Comparison of ENCODE assay signal across 17 mouse cellular contexts in genomic region chr4:107094484-107095187, GRCm38 (mm10). TPM values are rescaled to one million over a fixed set of nuclear protein-coding genes. Genes with fewer than 3 reads are reported as not detected.
DNase-seq lines count a peak whose midpoint lies in the region; ATAC-seq and TF ChIP-seq lines count a peak whose summit lies in the region.
"Had no signal": no experiment of that assay in that cellular context is flagged by ENCODE, and none has a peak within 500 bp of the region (broad histone marks: within the 10 kb centered on the region; RNA-seq: fewer than 3 reads in every experiment).

No protein-coding gene starts in this region.

- dilution Hi-C loops in CH12.LX (cut with MboI; ENCODE audit: extremely low pct_ligation_motif_present, extremely low pct_unique_long_range_greater_than_20kb, low sequenced_read_pairs) = no loop called here

- TF ChIP-seq RAD21 in CH12.LX (IDR thresholded peaks at IDR 0.05; ENCODE audit: low read depth, low read length) = no peak

- no peak overlapping the region for H3K27ac ChIP-seq in hindbrain, embryonic 11.5 days (ENCODE audit: low read depth, low read length)
- H3K27ac ChIP-seq in hindbrain, embryonic 16.5 days (ENCODE audit: low read depth, low read length) = no peak overlapping the region
- peak overlapping the region; percentile 62 for H3K27ac ChIP-seq in CH12.LX (ENCODE audit: insufficient read depth, low read depth)
- no peak overlapping the region for H3K27ac ChIP-seq in intestine, embryonic 16.5 days (ENCODE audit: low read length)
- H3K27ac ChIP-seq: embryonic facial prominence, embryonic 12.5 days; liver, embryonic 15.5 days had no signal

- no peak overlapping the region for H3K4me3 ChIP-seq in hindbrain, embryonic 11.5 days (ENCODE audit: low read depth, low read length)
- no peak overlapping the region for H3K4me3 ChIP-seq in hindbrain, embryonic 16.5 days (ENCODE audit: low read length)
- H3K4me3 ChIP-seq in CH12.LX (replicated peaks in 1 of 3; ENCODE audit: low read depth in 2 of 3, low read length in 2 of 3, poor library complexity in 1 of 3) = peak overlapping the region; percentile 33 to 59 (median 47)
- H3K4me3 ChIP-seq in intestine, embryonic 16.5 days (ENCODE audit: low read length) = no peak overlapping the region
- H3K4me3 ChIP-seq: embryonic facial prominence, embryonic 12.5 days; liver, embryonic 15.5 days had no signal

- TF ChIP-seq POLR2A in CH12.LX (IDR thresholded peaks at IDR 0.05; ENCODE audit: low read depth, low read length) = peak; percentile 75

- ATAC-seq in hindbrain, embryonic 11.5 days (ENCODE audit: low FRiP score) = no peak
- ATAC-seq in hindbrain, embryonic 16.5 days = no peak
- ATAC-seq in intestine, embryonic 16.5 days = peak; percentile 58

- H3K4me2 ChIP-seq in hindbrain, embryonic 11.5 days (replicated peaks; ENCODE audit: low read depth, low read length) = no peak overlapping the region
- no peak overlapping the region for H3K4me2 ChIP-seq in hindbrain, embryonic 16.5 days (ENCODE audit: low read length)
- H3K4me2 ChIP-seq in CH12.LX (ENCODE audit: insufficient read depth, low read depth, poor library complexity, severe bottlenecking) = peak overlapping the region; percentile 25
- no peak overlapping the region for H3K4me2 ChIP-seq in intestine, embryonic 16.5 days (ENCODE audit: low read depth, low read length)
- H3K4me2 ChIP-seq: embryonic facial prominence, embryonic 12.5 days; liver, embryonic 15.5 days had no signal

- no peaks in the 10 kb centered on the region for H3K9me3 ChIP-seq in hindbrain, embryonic 11.5 days (ENCODE audit: control insufficient read depth, low read length)
- no peaks in the 10 kb centered on the region for H3K9me3 ChIP-seq in hindbrain, embryonic 16.5 days (ENCODE audit: control insufficient read depth, low read length)
- H3K9me3 ChIP-seq in CH12.LX (replicated peaks; ENCODE audit: low read length) = no peaks in the 10 kb centered on the region
- no peaks in the 10 kb centered on the region for H3K9me3 ChIP-seq in intestine, embryonic 16.5 days (ENCODE audit: control insufficient read depth, low read length)
- H3K9me3 ChIP-seq: embryonic facial prominence, embryonic 12.5 days; liver, embryonic 15.5 days had no signal

- no peak overlapping the region for H3K9ac ChIP-seq in hindbrain, embryonic 11.5 days (ENCODE audit: low read depth, low read length)
- H3K9ac ChIP-seq in hindbrain, embryonic 16.5 days (ENCODE audit: low read depth, low read length) = no peak overlapping the region
- H3K9ac ChIP-seq in CH12.LX (ENCODE audit: insufficient read depth, low read depth) = peak overlapping the region; percentile 10; the same call in 1 of the 2 replicates
- no peak overlapping the region for H3K9ac ChIP-seq in intestine, embryonic 16.5 days (ENCODE audit: low read depth, low read length)
- H3K9ac ChIP-seq: embryonic facial prominence, embryonic 12.5 days; liver, embryonic 15.5 days had no signal

- DNase-seq in hindbrain, embryonic 11.5 days (ENCODE audit: low spot score) = peak; percentile 37
- peak; percentile 90 for DNase-seq in CH12.LX (ENCODE audit: extremely low read depth)
- DNase-seq in embryo, embryonic 10 days (ENCODE audit: low spot score) = peak; percentile 67
- DNase-seq in thymus, postnatal 0 days (ENCODE audit: low spot score) = no peak
- no peak for DNase-seq in heart, adult 11 months
- DNase-seq: adrenal gland, postnatal 25 days; cerebellum, adult 9-10 months; heart, postnatal 14 days; left cerebral cortex, postnatal 4 days; lung, postnatal 14 days had no signal

- no peaks in the 10 kb centered on the region for H3K27me3 ChIP-seq in hindbrain, embryonic 11.5 days (ENCODE audit: control insufficient read depth, insufficient read depth, low read length)
- no peaks in the 10 kb centered on the region for H3K27me3 ChIP-seq in hindbrain, embryonic 16.5 days (replicated peaks; ENCODE audit: control insufficient read depth, insufficient read depth, low read length)
- no peaks in the 10 kb centered on the region for H3K27me3 ChIP-seq in CH12.LX (replicated peaks)
- no peaks in the 10 kb centered on the region for H3K27me3 ChIP-seq in intestine, embryonic 16.5 days (replicated peaks; ENCODE audit: control insufficient read depth, insufficient read depth, low read length)
- H3K27me3 ChIP-seq: embryonic facial prominence, embryonic 12.5 days had no signal

- H3K4me1 ChIP-seq in hindbrain, embryonic 11.5 days (replicated peaks; ENCODE audit: control insufficient read depth, insufficient read depth, low read length) = peaks cover 4% of the 10 kb centered on the region
- H3K4me1 ChIP-seq in hindbrain, embryonic 16.5 days (ENCODE audit: control insufficient read depth, insufficient read depth, low read depth, low read length) = peaks cover 14% of the 10 kb centered on the region
- H3K4me1 ChIP-seq in CH12.LX (ENCODE audit: control insufficient read depth in 1 of 2, insufficient read depth in 2 of 2) = peaks cover 24 to 65% of the 10 kb centered on the region in 2 experiments
- H3K4me1 ChIP-seq in intestine, embryonic 16.5 days (ENCODE audit: control insufficient read depth, insufficient read depth, low read length) = peaks cover 6% of the 10 kb centered on the region; the same call in 1 of the 2 replicates

- H3K36me3 ChIP-seq in hindbrain, embryonic 11.5 days (ENCODE audit: control insufficient read depth, insufficient read depth, low read length) = no peaks in the 10 kb centered on the region
- no peaks in the 10 kb centered on the region for H3K36me3 ChIP-seq in hindbrain, embryonic 16.5 days (ENCODE audit: control insufficient read depth, insufficient read depth, low read length)
- peaks cover 0 to 25% of the 10 kb centered on the region in 2 experiments for H3K36me3 ChIP-seq in CH12.LX (replicated peaks in 1 of 2; ENCODE audit: control insufficient read depth in 1 of 2, insufficient read depth in 1 of 2, low read length in 1 of 2)
- H3K36me3 ChIP-seq in intestine, embryonic 16.5 days (ENCODE audit: control insufficient read depth, insufficient read depth, low read length) = no peaks in the 10 kb centered on the region
- H3K36me3 ChIP-seq: embryonic facial prominence, embryonic 12.5 days; liver, embryonic 15.5 days had no signal

- H3K79me2 ChIP-seq in CH12.LX (replicated peaks; ENCODE audit: control insufficient read depth, extremely low read depth, insufficient read depth, poor library complexity, severe bottlenecking) = no peaks in the 10 kb centered on the region

- TF ChIP-seq EP300 in CH12.LX (IDR thresholded peaks at IDR 0.05; ENCODE audit: low read length) = peak; percentile 82

- in situ Hi-C loops in CH12.LX (cut with MboI; ENCODE audit: low pct_ligation_motif_present, low pct_unique_long_range_greater_than_20kb, low sequenced_read_pairs) = no loop called here

- WGBS in hindbrain, embryonic 11.5 days = 77% methylated on average over 16 of the region's 16 CpGs
- 84% methylated on average over 16 of the region's 16 CpGs for WGBS in hindbrain, embryonic 16.5 days
- WGBS in intestine, embryonic 16.5 days = 75% methylated on average over 16 of the region's 16 CpGs

- TF ChIP-seq CTCF in CH12.LX (conservative IDR thresholded peaks at IDR 0.05 in 1 of 2, IDR thresholded peaks at IDR 0.05 in 1 of 2; ENCODE audit: low read depth in 2 of 2, low read length in 2 of 2) = no peak

TF ChIP-seq in CH12.LX, 34 proteins besides CTCF, POLR2A, EP300 and RAD21 (continues in another document):
- TF ChIP-seq JUN (IDR thresholded peaks at IDR 0.05; ENCODE audit: insufficient read depth, low read depth, low read length) (peak; percentile 94), RCOR1 (conservative IDR thresholded peaks at IDR 0.05; ENCODE audit: low read depth, low read length) (no peak), MXI1 (IDR thresholded peaks at IDR 0.05; ENCODE audit: low read depth, low read length) (peak; percentile 68), ZNF384 (IDR thresholded peaks at IDR 0.05; ENCODE audit: low read depth, low read length) (no peak), TCF12 (IDR thresholded peaks at IDR 0.05; ENCODE audit: low read depth, low read length) (peak; percentile 82), MEF2A (IDR thresholded peaks at IDR 0.05; ENCODE audit: borderline replicate concordance, low read depth, low read length) (0 out of 2 replicates have a peak, but pooled peaks have one; percentile 15), TBP (conservative IDR thresholded peaks at IDR 0.05; ENCODE audit: low read depth, low read length) (peak; percentile 74; the same call in 1 of the 2 replicates), E2F4 (IDR thresholded peaks at IDR 0.05; ENCODE audit: insufficient replicate concordance, low read depth, low read length) (0 out of 2 replicates have a peak, but pooled peaks have one; percentile 25), HCFC1 (IDR thresholded peaks at IDR 0.05; ENCODE audit: low read depth, low read length) (no peak; the same call in 1 of the 2 replicates)

RNA-seq across cellular contexts. Expression of gene Cdcp2, which starts 2.1 kb away (rescaled TPM):
- 0.13 and 0.20 TPM in 2 replicates for polyA plus RNA-seq in hindbrain, embryonic 11.5 days (2014; fragmentation: Nextera tagmentation; extraction: Ambion mirVana)
- 0.08 TPM in 1 of 2 replicates, not detected in the other for polyA plus RNA-seq in hindbrain, embryonic 16.5 days (2015; fragmentation: Nextera tagmentation; extraction: Ambion mirVana)
- total RNA-seq in CH12.LX (2012; rRNA removed) = 9.9 and 13.4 TPM in 2 replicates
- total RNA-seq in CH12.LX (2014; rRNA removed) = 6.6 and 6.9 TPM in 2 replicates
- 14.7 and 16.9 TPM in 2 replicates for polyA plus RNA-seq in CH12.LX (2012; ENCODE audit: insufficient read length, low read depth)
- polyA plus RNA-seq in intestine, embryonic 16.5 days (2015; fragmentation: Nextera tagmentation; extraction: Ambion mirVana) = not detected in 2 replicates
- polyA plus RNA-seq in thymus, postnatal 0 days (2015; fragmentation: Nextera tagmentation; extraction: Ambion mirVana) = not detected in 2 replicates
- total RNA-seq: adrenal gland, postnatal 25 days; heart, postnatal 14 days; layer of hippocampus, adult 18-20 months; left cerebral cortex, postnatal 4 days; MEL had no signal
- polyA plus RNA-seq: intestine, embryonic 14.5 days; liver, embryonic 15.5 days had no signal

RNA-seq across cellular contexts. Expression of gene Cyb5rl, which starts 27.8 kb away (rescaled TPM):
- 2.3 and 5.5 TPM in 2 replicates for polyA plus RNA-seq in hindbrain, embryonic 11.5 days (2014; fragmentation: Nextera tagmentation; extraction: Ambion mirVana)
- polyA plus RNA-seq in hindbrain, embryonic 16.5 days (2015; fragmentation: Nextera tagmentation; extraction: Ambion mirVana) = 4.4 and 4.7 TPM in 2 replicates
- total RNA-seq in CH12.LX (2012; rRNA removed) = 14.0 and 16.4 TPM in 2 replicates
- 22.7 and 23.4 TPM in 2 replicates for total RNA-seq in CH12.LX (2014; rRNA removed)
- 19.3 and 24.9 TPM in 2 replicates for polyA plus RNA-seq in CH12.LX (2012; ENCODE audit: insufficient read length, low read depth)
- 7.2 and 7.7 TPM in 2 replicates for polyA plus RNA-seq in intestine, embryonic 16.5 days (2015; fragmentation: Nextera tagmentation; extraction: Ambion mirVana)
- polyA plus RNA-seq in thymus, postnatal 0 days (2015; fragmentation: Nextera tagmentation; extraction: Ambion mirVana) = 5.0 and 5.3 TPM in 2 replicates

RNA-seq across cellular contexts. Expression of gene Mrpl37, which starts 28.0 kb away (rescaled TPM):
- polyA plus RNA-seq in hindbrain, embryonic 11.5 days (2014; fragmentation: Nextera tagmentation; extraction: Ambion mirVana) = 107 and 113 TPM in 2 replicates
- 83.2 and 86.8 TPM in 2 replicates for polyA plus RNA-seq in hindbrain, embryonic 16.5 days (2015; fragmentation: Nextera tagmentation; extraction: Ambion mirVana)
- total RNA-seq in CH12.LX (2012; rRNA removed) (53.5 and 60.0 TPM in 2 replicates), CH12.LX (2014; rRNA removed) (45.1 and 53.6 TPM in 2 replicates)
- 85.2 and 123 TPM in 2 replicates for polyA plus RNA-seq in CH12.LX (2012; ENCODE audit: insufficient read length, low read depth)
- 112 and 117 TPM in 2 replicates for polyA plus RNA-seq in intestine, embryonic 16.5 days (2015; fragmentation: Nextera tagmentation; extraction: Ambion mirVana)
- polyA plus RNA-seq in thymus, postnatal 0 days (2015; fragmentation: Nextera tagmentation; extraction: Ambion mirVana) = 78.1 and 80.6 TPM in 2 replicates

Comparison
In these comparisons a context has a peak if more than half of its experiments do, and no peak if none do; other contexts are left out.
1. DNase-seq: peak in hindbrain, embryonic 11.5 days (single experiment), CH12.LX (single experiment) and embryo, embryonic 10 days (single experiment); none in thymus, postnatal 0 days (single experiment) and heart, adult 11 months (single experiment).
2. H3K4me3 ChIP-seq: peak in CH12.LX (3 of 3); none in hindbrain, embryonic 11.5 days (single experiment), hindbrain, embryonic 16.5 days (single experiment) and intestine, embryonic 16.5 days (single experiment).
3. RNA of gene Cdcp2, which starts 2.1 kb away (polyA plus RNA-seq): 14.7 to 16.9 TPM in CH12.LX; 0.13 to 0.20 TPM in hindbrain, embryonic 11.5 days, 0.08 TPM in hindbrain, embryonic 16.5 days, not detected in thymus, postnatal 0 days and not detected in intestine, embryonic 16.5 days; every median in the first group is over 10 times any median in the second.